Mouse (Mus musculus) olfactory bulb, adult 2 months (tissue): ENCODE data around the gene Farsb.

ENCODE experiments used
- CTCF ChIP-seq: fragments of 200-500 bp; IDR thresholded peaks from 2 replicates; pipeline ENCODE4 v1.5.1; 2012; ENCODE audit warnings: low read depth, mild to moderate bottlenecking, low read length, moderate library complexity; ENCODE audit not compliant: insufficient read depth
- POLR2A ChIP-seq: fragments of 200-500 bp; IDR thresholded peaks from 2 replicates; pipeline ENCODE4 v1.6.1; 2012; ENCODE audit warnings: mild to moderate bottlenecking, low read depth, low read length, moderate library complexity; ENCODE audit not compliant: insufficient read depth

- TF ChIP-seq CTCF (no peak), POLR2A (peak; percentile 60)
Observed at GRCm38 (mm10) chr1:78488752-78489492, at the start of gene Farsb.
